Mouse (Mus musculus) liver, postnatal 0 days (tissue): ENCODE measurements around the gene Fmo1.

Source experiments
- CTCF ChIP-seq: sonication (generic); IDR thresholded peaks from 2 replicates; pipeline ENCODE4 v1.5.1; 2016; ENCODE audit warnings: antibody characterized with exemption, low read depth
- EP300 ChIP-seq: IDR thresholded peaks from 2 replicates; pipeline ENCODE4 v1.6.1; 2016; ENCODE audit warnings: antibody characterized with exemption, low read depth, mild to moderate bottlenecking

GRCm38 (mm10) chr1:162875091-162875490 is 8.7 kb upstream of the Fmo1 start:
- TF ChIP-seq EP300 (no peak), CTCF (no peak)
